Mouse (Mus musculus): ENCODE results near the gene Tdgf1. TPM values are rescaled to one million over a fixed set of nuclear protein-coding genes. Genes with fewer than 3 reads are reported as not detected.

Tdgf1 gene
- polyA plus RNA-seq, 1 experiment from 2014 or later: 0.63 TPM

- no peak overlapping the region for H3K4me2 ChIP-seq (ENCODE audit: low read depth, low read length)
- no peak for DNase-seq (ENCODE audit: low spot score)
- no peaks in the 10 kb centered on the region for H3K9me3 ChIP-seq (ENCODE audit: control insufficient read depth, low read length)
- no peak for ATAC-seq (ENCODE audit: low read depth)
- no peak overlapping the region for H3K9ac ChIP-seq (ENCODE audit: low read depth, low read length)
- no peak overlapping the region for H3K4me3 ChIP-seq (ENCODE audit: low read depth, low read length)
- H3K27ac ChIP-seq (replicated peaks; ENCODE audit: low read depth, low read length): no peak overlapping the region
- no peaks in the 10 kb centered on the region for H3K36me3 ChIP-seq (ENCODE audit: control insufficient read depth, insufficient read depth, low read length)
- H3K27me3 ChIP-seq (replicated peaks; ENCODE audit: control insufficient read depth, insufficient read depth, low read length): no peaks in the 10 kb centered on the region
- WGBS: 80% methylated on average over 13 of the region's 13 CpGs
- no peaks in the 10 kb centered on the region for H3K4me1 ChIP-seq (ENCODE audit: control insufficient read depth, insufficient read depth, low read length)
These were observed 14.5 kb upstream of the Tdgf1 start for GRCm38 (mm10) chr9:110960230-110961149.

GRCm38 (mm10) chr9:110959669-110960068 lies 13.7 kb upstream of the Tdgf1 start:
- no peak overlapping the region for H3K9ac ChIP-seq (ENCODE audit: low read depth, low read length)
- H3K27ac ChIP-seq (replicated peaks; ENCODE audit: low read depth, low read length): no peak overlapping the region
- H3K27me3 ChIP-seq (replicated peaks; ENCODE audit: control insufficient read depth, insufficient read depth, low read length): 0 out of 2 replicates have a peak, but pooled peaks cover 3% of the 10 kb centered on the region
- ATAC-seq (ENCODE audit: low read depth) (no peak), DNase-seq (ENCODE audit: low spot score) (no peak)
- H3K4me2 ChIP-seq (ENCODE audit: low read depth, low read length): no peak overlapping the region
- no peaks in the 10 kb centered on the region for H3K4me1 ChIP-seq (ENCODE audit: control insufficient read depth, insufficient read depth, low read length)
- 82% methylated on average over 5 of the region's 5 CpGs for WGBS
- no peak overlapping the region for H3K4me3 ChIP-seq (ENCODE audit: low read depth, low read length)
- H3K36me3 ChIP-seq (ENCODE audit: control insufficient read depth, insufficient read depth, low read length): no peaks in the 10 kb centered on the region
- H3K9me3 ChIP-seq (ENCODE audit: control insufficient read depth, low read length): no peaks in the 10 kb centered on the region

GRCm38 (mm10) chr9:110955962-110956361 lies 10.0 kb upstream of the Tdgf1 start:
- DNase-seq (ENCODE audit: low spot score) (no peak), ATAC-seq (ENCODE audit: low read depth) (no peak)
- WGBS: 78% methylated on average over 6 of the region's 6 CpGs
- Histone ChIP-seq H3K4me1 (ENCODE audit: control insufficient read depth, insufficient read depth, low read length) (no peaks in the 10 kb centered on the region), H3K4me3 (ENCODE audit: low read depth, low read length) (no peak overlapping the region), H3K27ac (replicated peaks; ENCODE audit: low read depth, low read length) (no peak overlapping the region), H3K9me3 (ENCODE audit: control insufficient read depth, low read length) (no peaks in the 10 kb centered on the region), H3K27me3 (replicated peaks; ENCODE audit: control insufficient read depth, insufficient read depth, low read length) (peaks cover 15% of the 10 kb centered on the region), H3K9ac (ENCODE audit: low read depth, low read length) (no peak overlapping the region), H3K4me2 (ENCODE audit: low read depth, low read length) (no peak overlapping the region), H3K36me3 (ENCODE audit: control insufficient read depth, insufficient read depth, low read length) (no peaks in the 10 kb centered on the region)

- H3K9me3 ChIP-seq (ENCODE audit: control insufficient read depth, low read length): no peaks in the 10 kb centered on the region
- ATAC-seq (ENCODE audit: low read depth): no peak
- H3K27me3 ChIP-seq (replicated peaks; ENCODE audit: control insufficient read depth, insufficient read depth, low read length): peaks cover 15% of the 10 kb centered on the region
- no peak for DNase-seq (ENCODE audit: low spot score)
- H3K9ac ChIP-seq (ENCODE audit: low read depth, low read length): no peak overlapping the region
- H3K4me3 ChIP-seq (ENCODE audit: low read depth, low read length): no peak overlapping the region
- WGBS: 44% methylated on average over 2 of the region's 2 CpGs
- no peaks in the 10 kb centered on the region for H3K4me1 ChIP-seq (ENCODE audit: control insufficient read depth, insufficient read depth, low read length)
- H3K4me2 ChIP-seq (ENCODE audit: low read depth, low read length): peak overlapping the region; percentile 86; the same call in 1 of the 2 replicates
- no peak overlapping the region for H3K27ac ChIP-seq (replicated peaks; ENCODE audit: low read depth, low read length)
- no peaks in the 10 kb centered on the region for H3K36me3 ChIP-seq (ENCODE audit: control insufficient read depth, insufficient read depth, low read length)
These were observed 8.9 kb upstream of the Tdgf1 start for GRCm38 (mm10) chr9:110954681-110955445.

- WGBS: under 1% methylated on average over 42 of the region's 44 CpGs
- Histone ChIP-seq H3K9me3 (ENCODE audit: control insufficient read depth, low read length) (no peaks in the 10 kb centered on the region), H3K9ac (ENCODE audit: low read depth, low read length) (peak overlapping the region; percentile 66), H3K27me3 (replicated peaks; ENCODE audit: control insufficient read depth, insufficient read depth, low read length) (peaks cover 15% of the 10 kb centered on the region), H3K27ac (replicated peaks; ENCODE audit: low read depth, low read length) (no peak overlapping the region), H3K4me3 (ENCODE audit: low read depth, low read length) (peak overlapping the region; percentile 55), H3K4me2 (ENCODE audit: low read depth, low read length) (peak overlapping the region; percentile 86), H3K36me3 (ENCODE audit: control insufficient read depth, insufficient read depth, low read length) (no peaks in the 10 kb centered on the region), H3K4me1 (ENCODE audit: control insufficient read depth, insufficient read depth, low read length) (no peaks in the 10 kb centered on the region)
- DNase-seq (ENCODE audit: low spot score) (peak; percentile 85), ATAC-seq (ENCODE audit: low read depth) (peak; percentile 67)
These were observed 7.8 kb upstream of the Tdgf1 start for GRCm38 (mm10) chr9:110953550-110954461.

GRCm38 (mm10) chr9:110952931-110953549 lies 7.1 kb upstream of the Tdgf1 start:
- H3K27ac ChIP-seq (replicated peaks; ENCODE audit: low read depth, low read length): no peak overlapping the region
- no peaks in the 10 kb centered on the region for H3K4me1 ChIP-seq (ENCODE audit: control insufficient read depth, insufficient read depth, low read length)
- H3K36me3 ChIP-seq (ENCODE audit: control insufficient read depth, insufficient read depth, low read length): no peaks in the 10 kb centered on the region
- H3K4me2 ChIP-seq (ENCODE audit: low read depth, low read length): peak overlapping the region; percentile 86
- DNase-seq (ENCODE audit: low spot score) (no peak), ATAC-seq (ENCODE audit: low read depth) (no peak)
- 39% methylated on average over 5 of the region's 5 CpGs for WGBS
- H3K9ac ChIP-seq (ENCODE audit: low read depth, low read length): peak overlapping the region; percentile 66; the same call in 1 of the 2 replicates
- peak overlapping the region; percentile 55 for H3K4me3 ChIP-seq (ENCODE audit: low read depth, low read length)
- H3K27me3 ChIP-seq (replicated peaks; ENCODE audit: control insufficient read depth, insufficient read depth, low read length): peaks cover 16% of the 10 kb centered on the region
- H3K9me3 ChIP-seq (ENCODE audit: control insufficient read depth, low read length): no peaks in the 10 kb centered on the region

- peaks cover 22% of the 10 kb centered on the region for H3K27me3 ChIP-seq (replicated peaks; ENCODE audit: control insufficient read depth, insufficient read depth, low read length)
- no peaks in the 10 kb centered on the region for H3K36me3 ChIP-seq (ENCODE audit: control insufficient read depth, insufficient read depth, low read length)
- no peak overlapping the region for H3K4me2 ChIP-seq (ENCODE audit: low read depth, low read length)
- WGBS: 47% methylated on average over 6 of the region's 6 CpGs
- DNase-seq (ENCODE audit: low spot score): no peak
- H3K4me3 ChIP-seq (ENCODE audit: low read depth, low read length): no peak overlapping the region
- H3K27ac ChIP-seq (replicated peaks; ENCODE audit: low read depth, low read length): no peak overlapping the region
- ATAC-seq (ENCODE audit: low read depth): no peak
- H3K9ac ChIP-seq (ENCODE audit: low read depth, low read length): no peak overlapping the region
- no peaks in the 10 kb centered on the region for H3K9me3 ChIP-seq (ENCODE audit: control insufficient read depth, low read length)
- no peaks in the 10 kb centered on the region for H3K4me1 ChIP-seq (ENCODE audit: control insufficient read depth, insufficient read depth, low read length)
These were observed 6.4 kb upstream of the Tdgf1 start for GRCm38 (mm10) chr9:110952398-110952797.

- no peak overlapping the region for H3K9ac ChIP-seq (ENCODE audit: low read depth, low read length)
- peaks cover 28% of the 10 kb centered on the region for H3K27me3 ChIP-seq (replicated peaks; ENCODE audit: control insufficient read depth, insufficient read depth, low read length)
- no peaks in the 10 kb centered on the region for H3K9me3 ChIP-seq (ENCODE audit: control insufficient read depth, low read length)
- no peaks in the 10 kb centered on the region for H3K36me3 ChIP-seq (ENCODE audit: control insufficient read depth, insufficient read depth, low read length)
- no peak for ATAC-seq (ENCODE audit: low read depth)
- no peak overlapping the region for H3K4me3 ChIP-seq (ENCODE audit: low read depth, low read length)
- H3K4me1 ChIP-seq (ENCODE audit: control insufficient read depth, insufficient read depth, low read length): no peaks in the 10 kb centered on the region
- 93% methylated on average over 13 of the region's 13 CpGs for WGBS
- no peak overlapping the region for H3K27ac ChIP-seq (replicated peaks; ENCODE audit: low read depth, low read length)
- no peak for DNase-seq (ENCODE audit: low spot score)
- no peak overlapping the region for H3K4me2 ChIP-seq (ENCODE audit: low read depth, low read length)
These were observed 5.9 kb upstream of the Tdgf1 start for GRCm38 (mm10) chr9:110951866-110952265.
